Mouse (Mus musculus) frontal cortex, adult 2 months (tissue): Measurements from ENCODE around the gene Myl12a. TPM values are rescaled to one million over a fixed set of nuclear protein-coding genes. Genes with fewer than 3 reads are reported as not detected.

Source experiments
- DNase-seq, 2 experiments: peaks; one replicate each; pipeline ENCODE4 v3.0.0; 2022; ENCODE audit warnings: low spot score in 1 of 2; ENCODE audit errors: extremely low spot score in 1 of 2
- polyA plus RNA-seq: library from polyadenylated mRNA; depleted of rRNA; stranded (reverse); fragments of >200 nt; gene quantifications from 2 replicates; pipeline ENCODE4 v1.2.3, GENCODE M21; 2012; rRNA removed

Myl12a gene
- polyA plus RNA-seq: 42.9 and 48.8 TPM in 2 replicates

- no peak for DNase-seq
Measured at GRCm38 (mm10) chr17:71002744-71003094, at the start of gene Myl12a. Myl12a (minus strand) TSS chr17:71002878.

GRCm38 (mm10) chr17:71049292-71049691, 46.6 kb upstream of the Myl12a start:
- no peak for DNase-seq

- DNase-seq: no peak
Measured at GRCm38 (mm10) chr17:71046856-71047255, 44.2 kb upstream of the Myl12a start.

- no peak for DNase-seq
Measured at GRCm38 (mm10) chr17:71045591-71045990, 42.9 kb upstream of the Myl12a start.

GRCm38 (mm10) chr17:71042645-71043044, 40.0 kb upstream of the Myl12a start:
- DNase-seq: no peak

GRCm38 (mm10) chr17:71040582-71040880, 37.9 kb upstream of the Myl12a start:
- no peak for DNase-seq

- peak in 1 of 2 experiments; percentile 15 for DNase-seq
Measured at GRCm38 (mm10) chr17:71039851-71040581, 37.3 kb upstream of the Myl12a start.

- no peak for DNase-seq
Measured at GRCm38 (mm10) chr17:71038812-71039211, 36.1 kb upstream of the Myl12a start.

- no peak for DNase-seq
Measured at GRCm38 (mm10) chr17:71037188-71037587, 34.5 kb upstream of the Myl12a start.

GRCm38 (mm10) chr17:71034472-71034871, 31.8 kb upstream of the Myl12a start:
- no peak for DNase-seq

- DNase-seq: no peak
Measured at GRCm38 (mm10) chr17:71032719-71033118, 30.0 kb upstream of the Myl12a start.

GRCm38 (mm10) chr17:71027186-71027585, 24.5 kb upstream of the Myl12a start:
- DNase-seq: no peak

GRCm38 (mm10) chr17:71025922-71026321, 23.2 kb upstream of the Myl12a start:
- no peak for DNase-seq

- DNase-seq: no peak
Measured at GRCm38 (mm10) chr17:71024071-71024470, 21.4 kb upstream of the Myl12a start.

GRCm38 (mm10) chr17:71022841-71023240, 20.2 kb upstream of the Myl12a start:
- no peak for DNase-seq

- no peak for DNase-seq
Measured at GRCm38 (mm10) chr17:71019860-71020259, 17.2 kb upstream of the Myl12a start.

- no peak for DNase-seq
Measured at GRCm38 (mm10) chr17:71019309-71019655, 16.6 kb upstream of the Myl12a start.

GRCm38 (mm10) chr17:71018616-71019308, 16.1 kb upstream of the Myl12a start:
- DNase-seq: no peak

- DNase-seq: no peak
Measured at GRCm38 (mm10) chr17:71018151-71018550, 15.5 kb upstream of the Myl12a start.

GRCm38 (mm10) chr17:71017457-71017998, 14.8 kb upstream of the Myl12a start:
- no peak for DNase-seq

- no peak for DNase-seq
Measured at GRCm38 (mm10) chr17:71014911-71015310, 12.2 kb upstream of the Myl12a start.

GRCm38 (mm10) chr17:71013105-71013504, 10.4 kb upstream of the Myl12a start:
- no peak for DNase-seq
